26 mouse cellular contexts compared by ENCODE assay signal in genomic region chr1:179068990-179069389, GRCm38 (mm10).
DNase-seq lines count a peak whose midpoint lies in the region; ATAC-seq and TF ChIP-seq lines count a peak whose summit lies in the region.
"Had no signal": no experiment of that assay in that cellular context is flagged by ENCODE, and none has a peak within 500 bp of the region (broad histone marks: within the 10 kb centered on the region; RNA-seq: fewer than 3 reads in every experiment).

No protein-coding gene starts in this region.

- no peak overlapping the region for H3K27ac ChIP-seq in forebrain, embryonic 11.5 days (ENCODE audit: low read depth, low read length)
- no peak overlapping the region for H3K27ac ChIP-seq in forebrain, postnatal 0 days (ENCODE audit: low read depth, low read length)
- H3K27ac ChIP-seq: forebrain, embryonic 12.5 days; forebrain, embryonic 15.5 days; hindbrain, embryonic 14.5 days; hindbrain, postnatal 0 days had no signal

- WGBS in forebrain, embryonic 11.5 days: 94% methylated on average over 1 of the region's 1 CpGs
- WGBS in forebrain, postnatal 0 days: 90% methylated on average over 1 of the region's 1 CpGs

- no peaks in the 10 kb centered on the region for H3K27me3 ChIP-seq in forebrain, embryonic 11.5 days (ENCODE audit: control insufficient read depth, insufficient read depth, low read length)
- no peaks in the 10 kb centered on the region for H3K27me3 ChIP-seq in forebrain, postnatal 0 days (ENCODE audit: insufficient read depth, low read length)
- H3K27me3 ChIP-seq: CH12.LX had no signal

- peaks cover 2% of the 10 kb centered on the region; the same call in 1 of the 2 replicates for H3K4me1 ChIP-seq in forebrain, embryonic 11.5 days (replicated peaks; ENCODE audit: control insufficient read depth, insufficient read depth, low read length)
- H3K4me1 ChIP-seq in forebrain, postnatal 0 days (ENCODE audit: insufficient read depth): no peaks in the 10 kb centered on the region

- H3K9ac ChIP-seq in forebrain, embryonic 11.5 days (ENCODE audit: low read length): no peak overlapping the region
- H3K9ac ChIP-seq in forebrain, postnatal 0 days: no peak overlapping the region
- H3K9ac ChIP-seq: forebrain, embryonic 12.5 days; forebrain, embryonic 15.5 days; hindbrain, embryonic 14.5 days had no signal

- no peak overlapping the region for H3K4me3 ChIP-seq in forebrain, embryonic 11.5 days (ENCODE audit: low read depth, low read length)
- no peak overlapping the region for H3K4me3 ChIP-seq in forebrain, postnatal 0 days (ENCODE audit: low read depth, low read length)
- H3K4me3 ChIP-seq: forebrain, embryonic 12.5 days; forebrain, embryonic 15.5 days had no signal

- H3K9me3 ChIP-seq in forebrain, embryonic 11.5 days (ENCODE audit: control insufficient read depth, low read length): no peaks in the 10 kb centered on the region
- no peaks in the 10 kb centered on the region for H3K9me3 ChIP-seq in forebrain, postnatal 0 days (ENCODE audit: low read length)
- H3K9me3 ChIP-seq: forebrain, embryonic 12.5 days; forebrain, embryonic 15.5 days; G1E had no signal

- H3K36me3 ChIP-seq in forebrain, embryonic 11.5 days (ENCODE audit: control insufficient read depth, insufficient read depth, low read length): no peaks in the 10 kb centered on the region
- no peaks in the 10 kb centered on the region for H3K36me3 ChIP-seq in forebrain, postnatal 0 days (ENCODE audit: insufficient read depth)
- H3K36me3 ChIP-seq: forebrain, embryonic 12.5 days; forebrain, embryonic 15.5 days; G1E had no signal

- no peak for ATAC-seq in forebrain, embryonic 11.5 days (replicated peaks; ENCODE audit: low FRiP score)
- no peak for ATAC-seq in forebrain, postnatal 0 days
- peak; percentile 40 for ATAC-seq in granulocyte monocyte progenitor cell, adult 5-6 weeks (replicated peaks; ENCODE audit: poor library complexity, severe bottlenecking)
- ATAC-seq in megakaryocyte, adult 5-6 weeks (ENCODE audit: poor library complexity, severe bottlenecking): 0 out of 2 replicates have a peak, but pooled peaks have one; percentile 22
- ATAC-seq: activated CD4-positive, CD25-positive, alpha-beta regulatory T cell, adult 4 months; forebrain, embryonic 15.5 days; hindbrain, postnatal 0 days; inflammation-experienced regulatory T-cells, adult 6 months had no signal

- TF ChIP-seq CTCF in forebrain, postnatal 0 days (IDR thresholded peaks at IDR 0.05; ENCODE audit: low read depth): no peak

- peak; percentile 3 for DNase-seq in forebrain, embryonic 11.5 days (ENCODE audit: low spot score)
- no peak for DNase-seq in forebrain, postnatal 0 days
- no peak for DNase-seq in yolk sac, embryonic 10.5 days (ENCODE audit: low spot score)
- no peak for DNase-seq in natural killer cell, adult 2 months (ENCODE audit: low spot score in 2 of 2)
- DNase-seq in thymus, postnatal 10 days (ENCODE audit: low spot score in 2 of 2): no peak
- DNase-seq: adrenal gland, adult 8-10 months; adrenal gland, postnatal 25 days; B cell, adult 2 months; cerebellum, adult 11-12 months; cerebellum, adult 8-10 months; cerebellum, postnatal 10 days; cerebellum, postnatal 36 days; gastrocnemius, postnatal 10 days; gastrocnemius, postnatal 36 days; heart, adult 11 months had no signal

- no peak overlapping the region for H3K4me2 ChIP-seq in forebrain, embryonic 11.5 days (ENCODE audit: low read depth, low read length, severe bottlenecking)
- H3K4me2 ChIP-seq in forebrain, postnatal 0 days (ENCODE audit: low read depth): no peak overlapping the region
- H3K4me2 ChIP-seq: forebrain, embryonic 12.5 days; forebrain, embryonic 15.5 days; heart, embryonic 11.5 days; hindbrain, embryonic 14.5 days had no signal

Comparison
In these comparisons a context has a peak if more than half of its experiments do, and no peak if none do; other contexts are left out.
1. ATAC-seq: peak in granulocyte monocyte progenitor cell, adult 5-6 weeks (single experiment) and megakaryocyte, adult 5-6 weeks (single experiment); none in forebrain, embryonic 11.5 days (single experiment) and forebrain, postnatal 0 days (single experiment).